In the genomic region with DNA sequence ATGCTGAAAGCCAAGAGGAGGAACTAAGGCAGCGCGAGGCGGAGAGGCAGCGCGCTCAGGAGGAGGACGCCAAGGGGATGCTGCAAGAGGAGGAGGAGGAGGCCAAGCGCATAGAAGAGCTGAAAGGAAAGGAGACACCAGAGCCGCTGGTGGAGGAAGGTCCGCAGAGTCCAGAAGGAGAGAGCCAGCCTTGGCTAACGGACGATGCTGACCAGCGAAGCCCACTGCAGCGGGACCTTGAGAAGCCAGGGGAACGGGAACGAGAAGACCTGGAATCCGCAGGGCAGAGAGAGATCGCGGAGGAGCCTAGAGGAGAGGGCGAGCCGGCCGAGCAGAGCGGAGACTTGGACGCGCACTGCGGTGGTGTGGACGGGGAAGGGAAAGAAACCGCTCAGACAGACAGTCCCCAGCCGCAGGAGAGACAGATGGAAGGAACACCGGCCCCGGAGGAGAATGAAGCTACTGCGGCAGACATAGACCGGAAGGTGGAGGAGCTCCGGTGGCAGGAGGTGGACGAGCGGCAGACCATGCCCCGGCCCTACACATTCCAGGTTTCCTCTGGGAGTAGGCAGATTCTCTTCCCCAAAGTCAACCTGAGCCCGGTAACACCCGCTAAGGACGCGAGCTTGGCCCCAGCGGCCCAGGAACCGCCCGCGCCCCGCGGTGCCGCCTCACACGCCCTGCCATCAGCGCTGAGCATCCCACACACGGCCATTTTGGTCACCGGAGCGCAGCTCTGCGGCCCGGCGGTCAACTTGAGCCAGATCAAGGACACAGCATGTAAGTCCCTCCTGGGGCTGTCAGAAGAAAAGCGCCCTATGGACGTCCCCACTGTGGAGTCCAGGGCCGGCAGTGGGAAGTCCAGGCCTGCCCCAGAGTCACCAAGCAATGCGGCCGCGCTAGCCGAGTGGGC, we compare ENCODE assay signal across 8 mouse cellular contexts. TPM values are rescaled to one million over a fixed set of nuclear protein-coding genes. Genes with fewer than 3 reads are reported as not detected.
DNase-seq lines count a peak whose midpoint lies in the region; ATAC-seq and TF ChIP-seq lines count a peak whose summit lies in the region.

No protein-coding gene starts in this region.

- WGBS in lung, embryonic 14.5 days = 13% methylated on average over 62 of the region's 62 CpGs
- WGBS in forebrain, embryonic 10.5 days = 8% methylated on average over 62 of the region's 62 CpGs
- WGBS in intestine, postnatal 0 days = 64% methylated on average over 62 of the region's 62 CpGs
- 33% methylated on average over 62 of the region's 62 CpGs for WGBS in neural tube, embryonic 15.5 days

- peaks cover 7% of the 10 kb centered on the region; the same call in 1 of the 2 replicates for H3K4me1 ChIP-seq in lung, embryonic 14.5 days (ENCODE audit: insufficient read depth)
- peaks cover 22% of the 10 kb centered on the region for H3K4me1 ChIP-seq in forebrain, embryonic 10.5 days
- no peaks in the 10 kb centered on the region for H3K4me1 ChIP-seq in intestine, postnatal 0 days (replicated peaks; ENCODE audit: control insufficient read depth, insufficient read depth, low read length)
- H3K4me1 ChIP-seq in neural tube, embryonic 15.5 days = peaks cover 10% of the 10 kb centered on the region; the same call in 1 of the 2 replicates

- H3K36me3 ChIP-seq in lung, embryonic 14.5 days (ENCODE audit: insufficient read depth) = 0 out of 2 replicates have a peak, but pooled peaks cover 4% of the 10 kb centered on the region
- H3K36me3 ChIP-seq in forebrain, embryonic 10.5 days (replicated peaks) = peaks cover 75% of the 10 kb centered on the region
- H3K36me3 ChIP-seq in intestine, postnatal 0 days (ENCODE audit: control insufficient read depth, insufficient read depth) = peaks cover 32% of the 10 kb centered on the region
- peaks cover 36% of the 10 kb centered on the region for H3K36me3 ChIP-seq in neural tube, embryonic 15.5 days

- peak overlapping the region; percentile 46 for H3K9ac ChIP-seq in lung, embryonic 14.5 days
- H3K9ac ChIP-seq in intestine, postnatal 0 days (ENCODE audit: low read depth, low read length) = no peak overlapping the region
- H3K9ac ChIP-seq in neural tube, embryonic 15.5 days (replicated peaks) = 0 out of 2 replicates have a peak overlapping the region, but pooled peaks have one; percentile 14

- peak; percentile 29; the same call in 1 of the 2 replicates for ATAC-seq in lung, embryonic 14.5 days (ENCODE audit: insufficient read depth)
- ATAC-seq in intestine, postnatal 0 days = no peak
- ATAC-seq in neural tube, embryonic 15.5 days (ENCODE audit: low FRiP score) = no peak

- DNase-seq in lung, embryonic 14.5 days = peak; percentile 42
- no peak for DNase-seq in lung, postnatal 10 days
- DNase-seq in forebrain, embryonic 10.5 days (ENCODE audit: extremely low spot score, low spot score) = peak; percentile 38
- DNase-seq in cerebellum, postnatal 36 days = no peak
- no peak for DNase-seq in urinary bladder, adult 18-20 months (ENCODE audit: low spot score in 2 of 2)
- no peak for DNase-seq in spleen, adult 12 weeks (ENCODE audit: low spot score)

- TF ChIP-seq CTCF in lung, embryonic 14.5 days (IDR thresholded peaks at IDR 0.05; ENCODE audit: low read depth) = no peak
- TF ChIP-seq CTCF in intestine, postnatal 0 days (IDR thresholded peaks at IDR 0.05; ENCODE audit: low read depth) = no peak

- H3K4me2 ChIP-seq in lung, embryonic 14.5 days = peak overlapping the region; percentile 72
- H3K4me2 ChIP-seq in intestine, postnatal 0 days (replicated peaks; ENCODE audit: low read depth) = peak overlapping the region; percentile 62
- peak overlapping the region; percentile 51 for H3K4me2 ChIP-seq in neural tube, embryonic 15.5 days

- no peak overlapping the region for H3K27ac ChIP-seq in lung, embryonic 14.5 days (ENCODE audit: low read depth)
- 0 out of 2 replicates have a peak overlapping the region, but pooled peaks have one; percentile 22 for H3K27ac ChIP-seq in forebrain, embryonic 10.5 days
- H3K27ac ChIP-seq in intestine, postnatal 0 days (ENCODE audit: low read depth, low read length) = no peak overlapping the region
- H3K27ac ChIP-seq in neural tube, embryonic 15.5 days (replicated peaks) = no peak overlapping the region

- H3K27me3 ChIP-seq in lung, embryonic 14.5 days (ENCODE audit: insufficient read depth, low read length) = peaks cover 33% of the 10 kb centered on the region
- peaks cover 56% of the 10 kb centered on the region for H3K27me3 ChIP-seq in forebrain, embryonic 10.5 days (ENCODE audit: poor library complexity, severe bottlenecking)
- no peaks in the 10 kb centered on the region for H3K27me3 ChIP-seq in intestine, postnatal 0 days (replicated peaks; ENCODE audit: control insufficient read depth, insufficient read depth, low read length)
- peaks cover 7% of the 10 kb centered on the region; the same call in 1 of the 2 replicates for H3K27me3 ChIP-seq in neural tube, embryonic 15.5 days (replicated peaks)

- peak overlapping the region; percentile 40 for H3K4me3 ChIP-seq in lung, embryonic 14.5 days (ENCODE audit: low read depth, low read length)
- peak overlapping the region; percentile 40 for H3K4me3 ChIP-seq in forebrain, embryonic 10.5 days
- H3K4me3 ChIP-seq in intestine, postnatal 0 days (ENCODE audit: low read depth, low read length) = peak overlapping the region; percentile 33
- H3K4me3 ChIP-seq in neural tube, embryonic 15.5 days (replicated peaks) = peak overlapping the region; percentile 23

- no peaks in the 10 kb centered on the region for H3K9me3 ChIP-seq in lung, embryonic 14.5 days (ENCODE audit: low read depth, low read length)
- H3K9me3 ChIP-seq in forebrain, embryonic 10.5 days = no peaks in the 10 kb centered on the region
- no peaks in the 10 kb centered on the region for H3K9me3 ChIP-seq in intestine, postnatal 0 days (ENCODE audit: control insufficient read depth)
- H3K9me3 ChIP-seq in neural tube, embryonic 15.5 days (replicated peaks) = no peaks in the 10 kb centered on the region

RNA-seq across cellular contexts. Expression of a gene that starts 48.0 kb away (rescaled TPM):
- 20.4 and 22.8 TPM in 2 replicates for polyA plus RNA-seq in lung, embryonic 14.5 days (2014; fragmentation: Nextera tagmentation; extraction: Ambion mirVana)
- polyA plus RNA-seq in forebrain, embryonic 10.5 days (2016; fragmentation: Nextera tagmentation; extraction: Ambion mirVana) = 24.4 and 26.0 TPM in 2 replicates
- polyA plus RNA-seq in intestine, postnatal 0 days (2015; fragmentation: Nextera tagmentation; extraction: Ambion mirVana) = 4.1 and 7.5 TPM in 2 replicates
- polyA plus RNA-seq in neural tube, embryonic 15.5 days (2015; fragmentation: Nextera tagmentation; extraction: Ambion mirVana) = 17.0 TPM in 2 replicates

Comparison
In these comparisons a context has a peak if more than half of its experiments do, and no peak if none do; other contexts are left out.
1. DNase-seq: peak in lung, embryonic 14.5 days (single experiment) and forebrain, embryonic 10.5 days (single experiment); none in lung, postnatal 10 days (single experiment), cerebellum, postnatal 36 days (0 of 2), urinary bladder, adult 18-20 months (0 of 2) and spleen, adult 12 weeks (single experiment).
2. Peak in every context shown above with its lines, with median percentiles within 50 percentile points of each other: H3K4me2 ChIP-seq and H3K4me3 ChIP-seq.